Mouse (Mus musculus): Measurements from ENCODE around the gene Rad51d. TPM values are rescaled to one million over a fixed set of nuclear protein-coding genes. Genes with fewer than 3 reads are reported as not detected.

Gene Rad51d
- polyA plus RNA-seq, 1 experiment from 2014 or later = 14.2 TPM

DNA sequence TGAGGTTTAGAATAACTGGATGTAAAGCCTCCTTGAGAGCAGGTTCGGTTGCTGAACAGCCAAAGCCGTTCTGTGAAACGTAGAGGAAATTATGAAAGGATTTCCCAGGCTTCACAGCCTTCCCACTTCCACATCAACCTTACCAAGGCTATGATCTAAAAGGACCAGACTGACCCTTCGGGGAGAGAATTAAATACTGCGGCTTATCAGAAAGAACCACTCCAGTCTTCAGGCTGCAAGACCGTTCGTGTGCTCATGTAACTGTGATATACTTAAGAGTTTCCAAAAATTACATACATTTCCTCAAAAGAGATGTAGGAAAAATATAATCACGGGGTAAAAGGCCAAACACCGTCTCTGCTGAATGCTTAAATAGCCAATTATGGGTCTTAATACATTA is 27.8 kb downstream of the Rad51d start:
- Histone ChIP-seq H3K4me3 (no peak overlapping the region), H3K27me3 (ENCODE audit: insufficient read depth, poor library complexity, severe bottlenecking) (no peaks in the 10 kb centered on the region), H3K36me3 (no peaks in the 10 kb centered on the region), H3K9me3 (no peaks in the 10 kb centered on the region), H3K27ac (no peak overlapping the region), H3K4me1 (peaks cover 9% of the 10 kb centered on the region; the same call in 1 of the 2 replicates)
- 74% methylated on average over 9 of the region's 9 CpGs for WGBS
- DNase-seq (ENCODE audit: low spot score) = no peak

DNA sequence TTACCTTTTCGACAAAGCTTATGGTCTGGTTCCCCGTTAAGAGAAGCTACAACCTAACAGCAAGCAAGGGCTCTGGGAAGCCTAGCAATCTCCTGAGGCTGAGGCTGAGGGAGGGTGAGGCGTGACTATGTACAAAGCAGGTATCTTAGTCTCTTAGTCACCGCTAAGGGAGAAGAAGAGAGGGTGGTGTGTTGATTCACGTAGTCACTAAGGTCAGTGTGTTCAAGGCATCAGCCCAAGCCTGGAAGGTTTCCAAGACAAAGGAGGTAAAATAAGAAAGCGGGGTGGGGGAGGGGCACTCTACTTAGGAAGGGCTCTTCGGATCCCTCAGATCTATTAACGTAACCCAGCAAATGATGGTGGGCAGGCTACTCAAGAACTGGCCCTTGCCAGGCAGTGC is 28.9 kb downstream of the Rad51d start:
- Histone ChIP-seq H3K27me3 (ENCODE audit: insufficient read depth, poor library complexity, severe bottlenecking) (no peaks in the 10 kb centered on the region), H3K9me3 (no peaks in the 10 kb centered on the region), H3K4me3 (no peak overlapping the region), H3K36me3 (no peaks in the 10 kb centered on the region), H3K27ac (no peak overlapping the region), H3K4me1 (peaks cover 9% of the 10 kb centered on the region; the same call in 1 of the 2 replicates)
- DNase-seq (ENCODE audit: low spot score) = no peak
- WGBS = 71% methylated on average over 8 of the region's 8 CpGs

- no peaks in the 10 kb centered on the region for H3K36me3 ChIP-seq
- no peak for DNase-seq (ENCODE audit: low spot score)
- no peak overlapping the region for H3K27ac ChIP-seq
- no peak overlapping the region for H3K4me3 ChIP-seq
- H3K27me3 ChIP-seq (ENCODE audit: insufficient read depth, poor library complexity, severe bottlenecking) = no peaks in the 10 kb centered on the region
- H3K4me1 ChIP-seq = peaks cover 9% of the 10 kb centered on the region; the same call in 1 of the 2 replicates
- 78% methylated on average over 6 of the region's 6 CpGs for WGBS
- H3K9me3 ChIP-seq = no peaks in the 10 kb centered on the region
Measured at GRCm38 (mm10) chr11:82860759-82861158, 29.7 kb downstream of the Rad51d start.

GRCm38 (mm10) chr11:82857307-82857848 is 33.0 kb downstream of the Rad51d start:
- Histone ChIP-seq H3K4me1 (peaks cover 9% of the 10 kb centered on the region; the same call in 1 of the 2 replicates), H3K27me3 (ENCODE audit: insufficient read depth, poor library complexity, severe bottlenecking) (no peaks in the 10 kb centered on the region), H3K4me3 (no peak overlapping the region), H3K27ac (no peak overlapping the region), H3K9me3 (no peaks in the 10 kb centered on the region), H3K36me3 (no peaks in the 10 kb centered on the region)
- WGBS = 79% methylated on average over 13 of the region's 13 CpGs
- DNase-seq (ENCODE audit: low spot score) = no peak

DNA sequence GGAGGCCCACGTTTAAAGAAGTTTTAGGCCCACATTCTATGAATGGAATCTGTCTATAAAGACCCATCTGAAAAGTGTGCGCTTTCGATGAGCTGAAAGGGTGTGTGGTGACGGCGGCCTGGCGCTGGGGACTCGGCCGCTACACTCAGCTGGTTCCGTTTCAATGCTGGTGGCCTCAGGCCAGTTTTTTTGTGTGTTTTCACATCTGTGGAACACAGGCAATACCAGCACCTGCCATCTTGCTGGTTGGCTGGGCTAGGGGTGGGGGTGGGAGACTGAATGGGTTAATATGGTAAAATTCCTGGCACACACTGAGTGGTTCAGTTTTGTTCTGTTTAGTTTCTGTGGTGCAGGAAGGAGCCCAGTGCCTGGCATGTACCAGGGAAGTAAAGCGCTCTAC is 34.4 kb downstream of the Rad51d start:
- Histone ChIP-seq H3K27me3 (ENCODE audit: insufficient read depth, poor library complexity, severe bottlenecking) (no peaks in the 10 kb centered on the region), H3K4me1 (0 out of 2 replicates have a peak, but pooled peaks cover 5% of the 10 kb centered on the region), H3K9me3 (no peaks in the 10 kb centered on the region), H3K36me3 (no peaks in the 10 kb centered on the region), H3K4me3 (no peak overlapping the region), H3K27ac (no peak overlapping the region)
- no peak for DNase-seq (ENCODE audit: low spot score)
- 91% methylated on average over 10 of the region's 10 CpGs for WGBS

- no peak overlapping the region for H3K27ac ChIP-seq
- H3K4me3 ChIP-seq = no peak overlapping the region
- 0 out of 2 replicates have a peak, but pooled peaks cover 5% of the 10 kb centered on the region for H3K4me1 ChIP-seq
- H3K36me3 ChIP-seq = no peaks in the 10 kb centered on the region
- WGBS = 81% methylated on average over 9 of the region's 9 CpGs
- H3K27me3 ChIP-seq (ENCODE audit: insufficient read depth, poor library complexity, severe bottlenecking) = no peaks in the 10 kb centered on the region
- no peaks in the 10 kb centered on the region for H3K9me3 ChIP-seq
- no peak for DNase-seq (ENCODE audit: low spot score)
Measured at GRCm38 (mm10) chr11:82855327-82855973, 35.0 kb downstream of the Rad51d start.

DNA sequence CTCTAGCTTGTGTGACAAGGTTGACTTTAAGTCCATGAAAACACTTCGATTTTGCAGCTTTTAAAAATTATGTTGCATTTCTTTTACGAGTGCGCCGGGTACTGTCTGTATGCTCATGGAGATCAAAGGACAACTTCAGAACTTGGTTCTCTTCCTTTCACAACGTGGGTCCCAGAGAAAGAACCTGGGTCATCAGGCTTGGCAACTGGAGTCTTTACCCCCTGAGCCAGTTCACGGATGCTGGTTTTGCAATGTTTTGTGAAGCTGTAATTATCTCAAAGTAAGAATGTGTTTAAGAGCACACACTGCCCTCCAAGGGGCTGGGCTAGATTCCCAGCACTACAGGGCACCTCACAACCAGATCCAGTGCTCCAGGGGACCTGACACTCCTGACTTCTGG is 36.3 kb downstream of the Rad51d start:
- H3K4me1 ChIP-seq = 0 out of 2 replicates have a peak, but pooled peaks cover 5% of the 10 kb centered on the region

GRCm38 (mm10) chr11:82852958-82853357 is 37.5 kb downstream of the Rad51d start:
- WGBS = 94% methylated on average over 7 of the region's 7 CpGs
- Histone ChIP-seq H3K27ac (no peak overlapping the region), H3K27me3 (ENCODE audit: insufficient read depth, poor library complexity, severe bottlenecking) (no peaks in the 10 kb centered on the region), H3K9me3 (no peaks in the 10 kb centered on the region), H3K4me1 (0 out of 2 replicates have a peak, but pooled peaks cover 5% of the 10 kb centered on the region), H3K36me3 (no peaks in the 10 kb centered on the region), H3K4me3 (no peak overlapping the region)
- no peak for DNase-seq (ENCODE audit: low spot score)

More for the DNA sequence above, 36.3 kb downstream of the Rad51d start:
- Histone ChIP-seq H3K27me3 (ENCODE audit: insufficient read depth, poor library complexity, severe bottlenecking) (no peaks in the 10 kb centered on the region), H3K4me3 (no peak overlapping the region), H3K36me3 (no peaks in the 10 kb centered on the region), H3K9me3 (no peaks in the 10 kb centered on the region), H3K27ac (no peak overlapping the region)
- no peak for DNase-seq (ENCODE audit: low spot score)
- 84% methylated on average over 6 of the region's 6 CpGs for WGBS

DNA sequence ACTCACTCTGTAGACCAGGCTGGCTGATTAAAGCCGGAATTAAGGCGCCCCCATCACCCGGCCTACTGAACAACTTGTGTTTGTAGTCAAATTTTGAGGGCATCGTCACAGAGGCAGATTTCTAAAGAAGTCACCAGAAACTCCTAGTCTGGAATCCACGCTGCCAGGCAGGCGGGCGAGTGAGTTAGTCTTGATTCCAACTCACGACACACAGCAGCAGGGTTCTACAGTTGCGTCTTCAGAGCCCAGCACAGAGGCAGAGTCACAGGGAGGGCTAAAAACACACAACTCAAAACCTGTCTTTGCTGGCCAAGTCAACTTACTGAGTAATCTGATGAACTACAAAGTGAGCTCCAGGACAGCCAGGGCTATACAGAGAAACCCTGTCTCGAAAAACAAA is 37.9 kb downstream of the Rad51d start:
- DNase-seq (ENCODE audit: low spot score) = no peak
- H3K9me3 ChIP-seq = no peaks in the 10 kb centered on the region
- H3K36me3 ChIP-seq = no peaks in the 10 kb centered on the region
- H3K27ac ChIP-seq = no peak overlapping the region
- H3K4me1 ChIP-seq = 0 out of 2 replicates have a peak, but pooled peaks cover 5% of the 10 kb centered on the region
- H3K4me3 ChIP-seq = no peak overlapping the region
- H3K27me3 ChIP-seq (ENCODE audit: insufficient read depth, poor library complexity, severe bottlenecking) = no peaks in the 10 kb centered on the region
- 76% methylated on average over 10 of the region's 10 CpGs for WGBS

GRCm38 (mm10) chr11:82852115-82852514 is 38.3 kb downstream of the Rad51d start:
- Histone ChIP-seq H3K9me3 (no peaks in the 10 kb centered on the region), H3K27ac (no peak overlapping the region), H3K4me3 (no peak overlapping the region), H3K4me1 (0 out of 2 replicates have a peak, but pooled peaks cover 5% of the 10 kb centered on the region), H3K36me3 (no peaks in the 10 kb centered on the region), H3K27me3 (ENCODE audit: insufficient read depth, poor library complexity, severe bottlenecking) (no peaks in the 10 kb centered on the region)
- no peak for DNase-seq (ENCODE audit: low spot score)
- 85% methylated on average over 11 of the region's 11 CpGs for WGBS

DNA sequence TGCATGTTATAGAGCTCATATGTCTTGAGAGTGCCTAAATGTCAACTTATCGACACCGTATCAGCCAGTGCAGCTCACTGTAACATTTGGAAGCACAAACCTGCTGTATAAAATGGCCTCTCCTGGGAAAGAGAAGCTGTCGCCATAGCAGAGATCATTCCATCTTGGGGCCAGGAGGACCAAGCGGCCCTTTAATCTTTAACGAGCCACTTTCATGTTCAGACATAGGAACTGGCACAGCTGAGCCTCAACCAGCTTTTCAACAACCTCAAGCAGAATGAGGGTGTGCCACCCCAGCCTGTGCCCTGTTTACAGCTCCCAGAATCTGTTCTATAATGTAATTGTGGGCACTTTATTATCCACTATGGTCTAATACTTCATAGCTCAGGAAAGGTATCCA is 40.2 kb downstream of the Rad51d start:
- Histone ChIP-seq H3K27ac (no peak overlapping the region), H3K36me3 (no peaks in the 10 kb centered on the region), H3K27me3 (ENCODE audit: insufficient read depth, poor library complexity, severe bottlenecking) (no peaks in the 10 kb centered on the region), H3K9me3 (no peaks in the 10 kb centered on the region), H3K4me3 (no peak overlapping the region), H3K4me1 (peaks cover 16% of the 10 kb centered on the region)
- no peak for DNase-seq (ENCODE audit: low spot score)
- WGBS = 72% methylated on average over 5 of the region's 5 CpGs

- Histone ChIP-seq H3K27me3 (ENCODE audit: insufficient read depth, poor library complexity, severe bottlenecking) (no peaks in the 10 kb centered on the region), H3K4me1 (peaks cover 23% of the 10 kb centered on the region), H3K9me3 (no peaks in the 10 kb centered on the region), H3K27ac (peak overlapping the region; percentile 56; the same call in 1 of the 2 replicates), H3K4me3 (no peak overlapping the region), H3K36me3 (no peaks in the 10 kb centered on the region)
- peak; percentile 81 for DNase-seq (ENCODE audit: low spot score)
- WGBS = 35% methylated on average over 6 of the region's 6 CpGs
Measured at GRCm38 (mm10) chr11:82847571-82848000, 42.8 kb downstream of the Rad51d start.

DNA sequence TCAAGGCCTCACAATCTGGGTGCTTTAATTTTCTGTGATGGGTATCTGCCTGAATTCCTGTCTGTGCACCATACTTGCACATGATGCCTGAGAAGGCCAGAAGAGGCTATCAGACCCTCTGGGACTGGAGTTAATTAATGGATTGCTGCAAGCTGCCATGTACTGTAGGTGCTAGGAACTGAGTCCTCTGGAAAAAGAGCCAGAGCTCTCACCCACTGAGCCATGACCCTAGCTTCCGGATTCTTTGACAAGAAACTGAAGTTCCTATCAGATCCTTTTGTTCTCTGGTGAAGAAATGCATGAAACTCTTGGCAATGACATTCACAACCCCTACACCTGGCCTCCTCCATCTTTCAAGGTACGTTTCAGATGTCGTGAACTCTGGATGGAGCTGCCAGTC is 43.5 kb downstream of the Rad51d start:
- H3K27me3 ChIP-seq (ENCODE audit: insufficient read depth, poor library complexity, severe bottlenecking) = no peaks in the 10 kb centered on the region
- WGBS = 72% methylated on average over 3 of the region's 3 CpGs
- no peak overlapping the region for H3K4me3 ChIP-seq
- H3K4me1 ChIP-seq = peaks cover 23% of the 10 kb centered on the region
- H3K9me3 ChIP-seq = no peaks in the 10 kb centered on the region
- H3K27ac ChIP-seq = peak overlapping the region; percentile 56
- no peak for DNase-seq (ENCODE audit: low spot score)
- H3K36me3 ChIP-seq = no peaks in the 10 kb centered on the region
